Mouse (Mus musculus) testis, postnatal 14 days (tissue): ENCODE measurements at regions not wholly inside any gene's neighbourhood (a gene's known extent, or its start where the extent isn't known, plus 50 kb on each side); places are given as distances from the start of the nearest gene placed in this dataset.
A peak's percentile ranks its signal among the peaks of the same experiment; 100 is the strongest.

Source experiments
- DNase-seq: peaks from one replicate; pipeline ENCODE4 v3.0.0; 2021; ENCODE audit warnings: low spot score

- DNase-seq: no peak
Observed at GRCm38 (mm10) chr4:56421575-56421974, 318.3 kb upstream of the Gm26657 start.

GRCm38 (mm10) chr4:56419122-56419913, 320.6 kb upstream of the Gm26657 start:
- no peak for DNase-seq

- no peak for DNase-seq
Observed at GRCm38 (mm10) chr4:56411024-56411636, 328.7 kb upstream of the Gm26657 start.

- no peak for DNase-seq
Observed at GRCm38 (mm10) chr4:56393793-56394192, 346.1 kb upstream of the Gm26657 start.

- DNase-seq: no peak
Observed at GRCm38 (mm10) chr4:56387051-56387450, 352.8 kb upstream of the Gm26657 start.

GRCm38 (mm10) chr4:56375745-56376144, 364.1 kb upstream of the Gm26657 start:
- DNase-seq: no peak

- DNase-seq: no peak
Observed at GRCm38 (mm10) chr4:56374466-56374865, 365.4 kb upstream of the Gm26657 start.

- DNase-seq: no peak
Observed at GRCm38 (mm10) chr4:56373746-56374145, 366.1 kb upstream of the Gm26657 start.

GRCm38 (mm10) chr4:56373167-56373566, 366.7 kb upstream of the Gm26657 start:
- no peak for DNase-seq

GRCm38 (mm10) chr4:56372711-56373110, 367.2 kb upstream of the Gm26657 start:
- DNase-seq: no peak

- no peak for DNase-seq
Observed at GRCm38 (mm10) chr4:56364594-56364993, 375.3 kb upstream of the Gm26657 start.

GRCm38 (mm10) chr4:56362121-56362520, 377.7 kb upstream of the Gm26657 start:
- DNase-seq: no peak

- DNase-seq: no peak
Observed at GRCm38 (mm10) chr4:56349216-56349615, 390.7 kb upstream of the Gm26657 start.

GRCm38 (mm10) chr4:56325156-56325555, 414.7 kb upstream of the Gm26657 start:
- DNase-seq: no peak

- no peak for DNase-seq
Observed at GRCm38 (mm10) chr4:56319134-56319533, 420.7 kb upstream of the Gm26657 start.

- DNase-seq: no peak
Observed at GRCm38 (mm10) chr4:56305664-56306330, 434.1 kb upstream of the Gm26657 start.

GRCm38 (mm10) chr4:56304275-56304674, 435.6 kb upstream of the Gm26657 start:
- no peak for DNase-seq

- no peak for DNase-seq
Observed at GRCm38 (mm10) chr4:56287980-56288379, 451.9 kb upstream of the Gm26657 start.

GRCm38 (mm10) chr4:56284490-56284889, 455.4 kb upstream of the Gm26657 start:
- peak; percentile 8 for DNase-seq

- DNase-seq: no peak
Observed at GRCm38 (mm10) chr4:56275836-56276235, 464.0 kb upstream of the Gm26657 start.

GRCm38 (mm10) chr4:56271390-56271789, 468.5 kb upstream of the Gm26657 start:
- DNase-seq: no peak

GRCm38 (mm10) chr4:56264626-56265025, 475.2 kb upstream of the Gm26657 start:
- no peak for DNase-seq

GRCm38 (mm10) chr4:56263822-56264221, 476.0 kb upstream of the Gm26657 start:
- DNase-seq: no peak
